Mouse (Mus musculus) 3T3-L1 (cell line): ENCODE results near the gene Gm20518.

ENCODE experiments used
- DNase-seq: peaks from one replicate; pipeline ENCODE4 v3.0.0-alpha.2; 2015; ENCODE audit warnings: low read depth, low spot score

The Gm20518 gene

GRCm38 (mm10) chr16:17807192-17808009 is 84.1 kb downstream of the Gm20518 start:
- DNase-seq, result no peak

GRCm38 (mm10) chr16:17806581-17807191 is 84.8 kb downstream of the Gm20518 start:
- no peak for DNase-seq

- no peak for DNase-seq
These were observed 86.5 kb downstream of the Gm20518 start for GRCm38 (mm10) chr16:17804982-17805381.

GRCm38 (mm10) chr16:17804449-17804912 is 87.0 kb downstream of the Gm20518 start:
- DNase-seq, result no peak

GRCm38 (mm10) chr16:17803675-17804448 is 87.6 kb downstream of the Gm20518 start:
- no peak for DNase-seq

GRCm38 (mm10) chr16:17802839-17803674 is 88.4 kb downstream of the Gm20518 start:
- no peak for DNase-seq

DNA sequence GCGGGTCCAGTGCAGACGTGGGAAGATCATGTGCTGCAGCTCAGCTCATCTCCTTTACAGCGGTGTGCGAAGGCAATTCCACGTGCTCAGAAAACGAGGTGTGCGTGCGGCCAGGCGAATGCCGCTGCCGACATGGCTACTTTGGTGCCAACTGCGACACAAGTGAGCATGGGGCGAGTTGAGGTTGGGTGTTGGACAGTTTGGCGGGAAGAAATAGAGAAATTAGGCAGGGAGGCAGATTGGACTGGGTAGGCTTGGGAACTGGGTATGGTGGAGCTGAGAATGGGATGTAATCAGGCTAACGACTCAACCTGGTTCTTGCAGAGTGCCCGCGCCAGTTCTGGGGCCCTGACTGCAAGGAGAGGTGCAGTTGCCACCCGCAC is 89.0 kb downstream of the Gm20518 start:
- no peak for DNase-seq

- DNase-seq, result no peak
These were observed 89.6 kb downstream of the Gm20518 start for GRCm38 (mm10) chr16:17801777-17802455.

DNA sequence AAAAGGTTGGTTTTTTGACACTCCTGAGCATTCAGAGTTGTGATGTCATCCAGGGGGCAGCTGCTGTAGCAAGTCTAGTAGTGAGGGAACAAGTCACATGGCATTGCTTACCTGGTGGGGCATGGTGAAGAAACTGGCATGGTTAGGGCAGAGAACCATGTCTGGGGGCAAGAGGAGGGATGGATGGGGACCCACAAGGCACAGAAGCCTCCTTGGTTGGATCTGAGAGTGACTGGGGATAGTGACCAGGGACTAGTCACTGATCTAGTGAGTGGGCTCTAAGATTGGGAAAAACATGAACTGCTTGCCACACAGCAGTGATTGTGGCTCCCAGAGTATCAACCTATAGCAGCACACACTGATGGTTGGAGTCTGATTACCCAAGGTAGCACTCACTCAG is 91.9 kb downstream of the Gm20518 start:
- no peak for DNase-seq

GRCm38 (mm10) chr16:17798321-17799180 is 92.9 kb downstream of the Gm20518 start:
- DNase-seq, result peak; percentile 80

DNA sequence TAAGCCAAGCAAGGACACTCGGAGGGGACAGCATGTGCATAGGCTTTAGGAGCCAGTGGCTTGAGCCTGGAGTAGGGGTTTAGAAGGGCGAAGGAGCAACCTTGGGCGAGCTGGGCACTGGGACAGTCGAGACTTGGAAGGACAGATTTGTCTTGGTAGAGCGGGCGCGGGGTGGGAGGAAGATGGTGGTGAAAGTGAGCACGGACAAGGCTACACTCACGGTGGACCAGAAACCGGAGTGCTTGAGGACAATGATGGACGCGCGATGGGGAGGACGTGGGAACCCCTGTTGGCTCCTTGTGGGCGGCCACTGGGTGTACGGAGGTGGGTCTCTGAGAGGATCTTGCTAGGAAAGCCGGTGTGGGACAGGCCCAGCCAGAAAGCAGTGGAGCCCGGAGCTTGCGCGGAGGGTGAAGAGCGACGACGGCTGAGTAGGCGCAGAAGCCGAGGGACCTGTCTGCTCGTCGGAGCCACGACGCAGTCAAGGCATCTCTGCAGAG is 93.6 kb downstream of the Gm20518 start:
- DNase-seq, result peak; percentile 72

DNA sequence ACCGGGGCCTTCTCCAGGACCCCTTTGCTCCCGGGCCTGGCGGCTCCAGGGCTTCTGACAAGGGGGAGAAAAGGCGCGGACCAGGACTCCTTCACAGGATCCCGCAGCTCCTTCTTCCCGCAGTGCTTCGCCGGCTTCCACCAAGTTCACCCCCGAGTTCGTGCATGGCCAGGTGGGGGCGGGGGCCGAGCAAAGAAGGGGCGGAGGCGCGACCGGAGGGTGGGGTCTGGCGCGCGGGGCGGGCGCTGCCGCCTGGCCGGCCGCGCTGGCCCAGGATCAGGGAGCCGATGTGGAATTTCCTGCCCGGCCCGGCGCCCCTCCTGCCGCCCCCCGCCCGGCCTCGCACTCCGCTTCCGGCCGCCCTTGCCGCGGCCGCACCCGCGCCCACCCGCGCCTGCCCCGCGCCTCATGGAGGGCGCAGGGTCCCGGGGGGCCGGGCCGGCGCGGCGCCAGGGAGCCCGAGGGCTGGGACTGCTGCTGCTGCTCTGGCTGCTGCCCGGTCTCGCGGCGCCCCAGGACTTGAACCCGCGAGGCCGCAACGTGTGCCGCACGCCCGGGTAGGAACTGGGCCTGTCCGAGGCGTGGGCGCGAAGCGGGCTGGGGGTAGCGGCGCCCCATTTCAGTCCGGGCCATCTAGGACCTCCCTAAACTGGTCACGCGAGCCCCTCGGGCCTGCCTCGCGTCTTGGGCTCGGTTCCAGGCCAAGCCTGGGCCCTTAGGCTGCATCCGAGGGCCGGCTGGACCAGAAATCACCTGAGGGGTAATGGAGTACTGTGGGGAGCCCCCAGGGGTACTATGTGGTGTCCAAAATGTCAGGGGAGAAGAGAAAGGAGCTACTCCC is 94.3 kb downstream of the Gm20518 start, which contains the start of gene Scarf2:
Scarf2 (plus strand) TSS at position 312 of the 841 bp plus-strand sequence.
- peak; percentile 74 for DNase-seq

DNA sequence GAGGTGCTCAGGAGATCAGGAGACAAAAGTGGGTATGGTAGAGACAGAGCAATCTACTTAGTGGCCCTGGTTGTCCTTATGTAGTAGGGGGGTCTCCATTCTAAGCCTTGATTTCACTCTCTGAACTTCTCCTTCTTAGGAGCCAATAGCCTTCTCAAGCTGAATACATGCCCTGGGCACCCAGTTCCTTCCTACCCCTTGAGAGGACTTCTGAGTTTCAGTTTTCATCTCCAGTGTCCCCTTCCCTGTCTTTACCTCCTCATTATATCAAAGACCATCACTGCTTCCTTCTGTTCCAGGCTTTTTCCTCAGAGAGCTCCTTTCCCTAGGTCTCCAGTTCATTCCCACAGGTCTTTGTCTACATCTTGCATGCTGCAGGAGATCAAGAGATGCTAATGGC is 95.0 kb downstream of the Gm20518 start:
- peak; percentile 48 for DNase-seq

- DNase-seq, result no peak
These were observed 95.8 kb downstream of the Gm20518 start for GRCm38 (mm10) chr16:17795643-17796042.

DNA sequence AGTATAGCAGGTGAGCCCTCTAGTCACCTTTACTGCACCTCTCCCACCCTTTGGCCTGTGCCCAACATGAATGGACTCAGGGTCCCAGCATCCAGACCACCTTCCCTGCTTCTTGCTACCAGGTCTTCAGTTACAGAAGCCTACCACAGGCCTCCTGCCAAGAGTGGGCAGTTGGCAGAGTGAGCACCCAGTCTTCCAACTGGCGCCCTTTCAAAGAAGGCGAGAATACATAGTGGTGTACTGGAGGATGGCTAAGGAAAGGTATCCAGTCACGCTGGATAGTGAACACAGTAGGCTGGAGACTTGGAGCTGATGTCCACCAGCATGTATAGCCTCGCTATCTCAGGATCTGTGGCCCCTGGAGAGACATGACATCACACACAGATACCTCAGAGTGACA is 97.4 kb downstream of the Gm20518 start:
- no peak for DNase-seq

- DNase-seq, result no peak
These were observed 98.7 kb downstream of the Gm20518 start for GRCm38 (mm10) chr16:17792728-17793127.

- DNase-seq, result peak; percentile 59
These were observed 106.1 kb downstream of the Gm20518 start for GRCm38 (mm10) chr16:17785337-17785736.
